Mouse (Mus musculus) Muller cell, postnatal 12 days (primary cell): ENCODE results near the gene Serpinb6a.
A peak's percentile ranks its signal among the peaks of the same experiment; 100 is the strongest.

Experiments
- DNase-seq: peaks from one replicate; pipeline ENCODE4 v3.0.0-alpha.2; 2015; ENCODE audit errors: inconsistent ontology term

The Serpinb6a gene

DNA sequence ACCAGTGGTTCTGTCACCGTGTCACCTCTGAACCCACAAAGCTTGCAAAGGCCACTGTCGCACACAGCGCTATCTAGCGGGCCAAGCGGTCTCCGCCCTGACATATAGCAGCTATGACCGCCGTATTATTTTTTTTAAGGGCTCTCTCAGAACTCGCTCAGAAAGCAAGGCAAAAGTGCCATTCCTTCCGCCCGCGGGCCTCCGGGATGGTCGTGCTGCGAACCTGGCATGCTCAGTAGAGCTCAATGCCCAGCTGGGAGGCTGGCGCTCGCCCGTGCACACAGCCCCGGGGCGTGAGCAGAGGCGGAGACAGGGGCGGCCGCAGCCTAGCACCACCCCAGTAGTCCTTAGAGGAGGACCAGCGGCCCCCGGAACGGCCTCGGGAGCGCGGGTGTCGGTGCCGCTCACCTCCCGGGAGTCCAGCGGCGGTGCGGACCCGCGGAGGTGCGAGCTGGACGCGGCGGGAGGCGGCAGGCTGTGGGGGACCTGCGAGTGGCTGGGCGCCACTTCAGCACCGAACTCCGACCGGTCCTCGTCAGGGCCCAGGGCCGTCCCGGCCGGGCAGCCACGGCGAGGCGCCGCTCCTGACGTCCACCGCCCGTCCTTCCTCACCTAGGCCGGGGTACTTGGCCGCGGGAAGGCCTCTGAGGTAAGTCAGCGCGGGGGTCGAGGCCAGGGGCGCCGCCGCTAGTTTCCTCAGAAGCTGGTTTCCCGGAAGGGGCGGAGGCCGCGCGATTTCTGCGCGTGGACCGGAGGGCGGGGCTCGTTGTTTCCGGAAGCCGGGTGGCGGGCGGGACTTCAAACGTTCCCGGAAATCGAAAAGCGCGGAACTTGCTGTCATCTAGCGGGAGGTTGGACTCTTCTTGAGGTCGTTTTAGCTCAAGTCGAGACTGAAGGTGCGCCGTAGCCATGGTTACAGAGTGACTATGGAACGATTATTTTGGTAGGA, at the start of gene Serpinb6a, which contains the start of gene Ripk1:
Gene Serpinb6a (minus strand): TSS at position 737 of the 949 bp plus-strand sequence.
Gene Ripk1 (plus strand): TSS at position 306 of the 949 bp plus-strand sequence.
- DNase-seq, result peak; percentile 94

- DNase-seq, result no peak
These were observed 49.1 kb upstream of the Serpinb6a start for GRCm38 (mm10) chr13:34051692-34052091.

DNA sequence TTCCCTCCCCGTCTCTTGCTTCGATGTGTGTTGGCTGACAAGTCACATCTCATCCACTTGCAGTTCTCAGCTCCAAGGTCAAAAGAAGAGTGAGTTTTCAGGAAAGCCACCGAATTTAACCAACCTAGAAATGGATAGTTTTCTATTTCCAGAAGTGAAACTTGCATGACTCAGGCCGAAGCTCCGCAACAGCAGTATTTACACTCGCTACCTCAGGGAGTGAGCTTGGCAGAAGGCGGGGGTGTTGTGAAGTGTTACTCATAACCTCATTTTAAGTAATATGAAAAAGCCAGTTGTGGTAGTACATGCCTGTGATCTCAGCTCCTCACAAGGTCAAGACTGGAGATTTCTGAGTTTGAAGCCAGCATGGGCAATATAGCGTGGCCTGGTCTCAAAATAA, 47.9 kb upstream of the Serpinb6a start:
- no peak for DNase-seq

DNA sequence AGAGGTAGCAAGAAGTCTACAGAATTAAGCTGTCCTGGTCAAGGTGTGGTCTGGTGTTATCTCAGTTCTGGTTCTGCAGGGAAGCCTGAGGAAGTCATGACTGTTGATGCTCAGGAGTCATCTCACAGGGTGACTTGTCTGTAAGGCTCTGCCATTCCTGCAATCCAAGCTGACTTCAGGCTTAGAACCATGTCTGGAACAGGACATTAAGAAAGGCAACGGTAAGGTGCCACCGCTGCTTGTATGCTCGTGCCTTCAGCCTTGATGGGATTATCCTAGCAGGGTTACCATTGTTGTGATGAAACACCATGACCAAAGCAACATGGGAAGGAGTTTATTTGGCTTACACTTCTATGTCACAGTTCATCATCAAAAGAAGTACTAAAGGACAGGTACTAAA, 44.9 kb upstream of the Serpinb6a start:
- no peak for DNase-seq

DNA sequence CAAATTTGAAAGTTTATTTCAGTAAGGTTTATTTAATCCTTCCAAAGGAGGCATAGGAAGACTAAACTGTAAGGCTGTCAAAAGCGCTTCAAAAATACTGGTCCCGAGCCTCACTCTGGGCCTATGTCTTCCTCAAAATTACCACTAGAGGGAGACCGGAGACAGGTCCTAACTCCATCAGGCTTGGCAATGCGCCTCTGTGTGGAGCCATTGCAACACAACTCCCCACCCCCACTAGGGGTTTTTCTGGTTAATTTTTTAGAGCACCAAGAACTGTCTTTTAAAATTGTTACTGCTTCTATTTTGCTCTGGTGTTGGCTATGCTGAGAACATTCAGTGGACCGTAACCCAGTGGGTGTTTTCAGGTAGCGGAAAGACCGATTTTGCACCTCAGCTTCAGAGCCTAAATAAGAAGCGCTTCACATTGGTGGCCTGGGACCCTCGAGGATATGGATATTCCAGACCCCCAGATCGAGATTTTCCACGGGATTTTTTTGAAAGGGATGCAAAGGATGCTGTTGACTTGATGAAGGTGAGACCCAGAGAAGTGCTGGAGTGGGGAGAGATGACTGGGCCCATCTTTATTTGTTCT, 43.9 kb upstream of the Serpinb6a start:
- peak; percentile 62 for DNase-seq

DNA sequence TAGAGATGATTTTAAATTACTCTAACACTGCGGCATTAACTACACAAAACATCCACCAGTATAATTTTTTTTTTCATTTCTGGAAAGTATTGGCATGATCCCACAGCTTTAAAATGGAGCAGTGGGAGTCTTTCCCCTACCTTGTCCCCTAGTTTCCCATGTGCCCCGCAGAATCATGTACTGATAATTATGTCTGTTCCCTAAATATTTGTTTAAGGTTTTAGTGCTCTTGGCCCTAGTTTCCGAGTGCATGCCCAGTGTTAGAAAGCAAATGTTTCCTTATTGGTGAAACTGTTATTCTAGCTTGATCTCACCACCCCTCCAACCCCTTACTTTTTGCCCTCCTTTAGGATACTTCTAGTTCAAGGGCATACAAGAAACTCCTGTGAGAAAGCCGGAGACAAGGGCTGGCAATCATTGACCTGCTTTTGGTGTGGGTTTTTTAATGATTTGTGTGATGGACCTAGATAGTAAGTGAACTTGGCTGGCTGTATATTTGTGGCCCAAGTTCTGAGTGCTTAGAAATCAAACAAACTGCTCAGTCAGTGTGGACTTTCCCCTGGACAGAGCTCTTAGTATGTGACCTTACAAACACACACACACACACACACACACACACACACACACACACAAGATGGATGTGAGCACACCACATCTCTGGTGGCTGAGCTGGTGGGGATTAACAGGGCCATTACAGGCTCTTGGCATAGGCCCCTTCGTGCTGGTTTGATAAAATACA, 43.1 kb upstream of the Serpinb6a start:
- no peak for DNase-seq

- no peak for DNase-seq
These were observed 41.3 kb upstream of the Serpinb6a start for GRCm38 (mm10) chr13:34043716-34044393.

DNA sequence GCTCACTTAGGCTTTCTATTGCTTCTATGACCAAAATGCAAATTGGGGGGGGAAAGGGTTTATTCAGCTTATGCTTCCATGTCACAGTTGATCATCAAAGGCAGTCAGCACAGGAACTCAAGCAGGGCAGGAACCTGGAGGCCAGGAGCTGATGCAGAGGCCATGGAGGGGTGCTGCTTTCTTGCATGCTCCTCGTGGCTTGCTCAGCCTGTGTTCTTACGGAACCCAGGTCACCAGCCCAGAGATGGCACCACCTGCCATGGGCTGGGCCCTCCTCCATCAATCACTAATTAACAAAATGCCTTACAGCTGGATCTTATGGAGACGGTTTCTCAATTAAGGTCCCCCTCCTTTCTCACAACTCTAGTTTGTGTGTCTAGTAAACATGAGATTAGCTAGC, 37.5 kb upstream of the Serpinb6a start:
- DNase-seq, result no peak

- DNase-seq, result no peak
These were observed 36.3 kb upstream of the Serpinb6a start for GRCm38 (mm10) chr13:34038901-34039341.

- peak; percentile 24 for DNase-seq
These were observed 35.5 kb upstream of the Serpinb6a start for GRCm38 (mm10) chr13:34038056-34038432.

- DNase-seq, result peak; percentile 95
These were observed 34.8 kb upstream of the Serpinb6a start, which contains the start of gene Bphl for GRCm38 (mm10) chr13:34037172-34038055. Bphl (plus strand) TSS chr13:34037597.

DNA sequence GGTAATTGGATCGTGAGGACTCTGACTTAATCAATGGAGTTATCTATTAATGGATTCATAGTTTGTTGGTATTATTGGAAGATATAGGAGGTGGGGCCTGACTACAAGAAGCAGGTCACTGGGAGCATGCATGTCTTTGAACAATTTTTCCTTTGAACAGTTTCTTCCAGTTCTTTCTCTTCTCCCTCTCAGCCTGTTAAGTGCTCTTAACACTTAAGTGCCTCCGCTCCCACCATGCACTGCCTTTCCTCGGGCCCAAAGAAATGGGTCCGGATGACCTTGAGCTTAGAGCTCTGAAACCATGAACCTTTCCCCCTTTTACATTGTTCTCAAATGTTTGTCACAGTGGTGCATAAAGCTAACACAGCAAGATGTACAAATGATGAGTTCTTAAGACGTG, 34.1 kb upstream of the Serpinb6a start:
- no peak for DNase-seq

DNA sequence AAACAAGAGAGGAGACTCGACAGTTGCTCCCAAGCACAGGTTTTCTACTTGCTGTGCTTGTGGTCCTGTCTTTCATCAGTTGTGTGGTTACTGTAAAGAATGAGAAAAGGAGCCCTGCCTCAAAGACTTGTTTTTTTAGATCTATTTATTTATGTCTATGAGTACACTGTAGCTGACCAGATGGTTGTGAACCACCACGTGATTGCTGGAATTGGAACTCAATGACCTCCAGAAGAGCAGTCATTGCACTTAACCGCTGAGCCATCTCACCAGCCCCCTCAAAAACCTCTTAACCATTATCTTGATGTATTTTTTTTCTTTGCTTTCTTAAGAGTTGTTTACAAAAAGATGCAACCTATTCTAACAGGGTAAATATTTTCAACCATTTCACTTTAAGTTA, 32.8 kb upstream of the Serpinb6a start:
- DNase-seq, result no peak

DNA sequence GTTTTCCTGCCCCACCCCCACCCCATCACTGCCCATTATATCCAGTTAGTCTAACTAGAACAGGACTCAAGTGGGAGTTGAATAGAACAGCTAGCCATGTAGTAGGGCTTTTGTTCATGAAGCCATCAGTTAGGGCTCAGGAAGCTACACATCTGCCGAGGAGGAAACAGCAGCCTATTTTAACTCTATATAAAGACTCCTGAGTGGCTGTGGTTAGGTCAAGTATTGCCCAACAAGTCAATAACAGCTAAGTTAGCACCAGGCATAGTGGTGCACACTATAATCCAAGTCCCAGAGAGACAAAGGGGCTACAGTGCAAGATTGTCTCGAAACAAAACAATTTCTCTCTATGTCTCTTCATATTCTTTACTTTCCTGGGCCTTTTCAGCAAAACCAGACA, 29.4 kb upstream of the Serpinb6a start:
- DNase-seq, result no peak

- no peak for DNase-seq
These were observed 19.4 kb upstream of the Serpinb6a start for GRCm38 (mm10) chr13:34021998-34022397.

DNA sequence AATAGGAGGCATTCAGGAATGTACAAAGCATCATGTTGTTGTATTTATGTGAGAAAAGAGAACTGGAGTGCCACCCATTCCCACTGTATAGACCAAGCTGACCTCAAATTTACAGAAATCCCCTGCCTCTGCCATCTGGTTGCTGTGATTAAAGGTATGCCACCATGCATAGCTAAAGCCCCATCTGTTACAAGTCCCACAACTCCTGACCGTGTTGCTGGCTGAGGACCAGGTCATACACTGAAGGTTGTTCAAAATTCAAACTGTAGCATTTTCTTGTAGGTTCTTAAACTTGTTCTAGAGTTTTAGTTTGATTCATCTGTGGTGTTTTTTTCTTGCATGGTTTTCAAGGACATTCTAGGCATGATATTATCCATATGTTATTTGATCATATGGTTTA, 15.9 kb upstream of the Serpinb6a start:
- DNase-seq, result no peak

- DNase-seq, result peak; percentile 49
These were observed 14.5 kb upstream of the Serpinb6a start for GRCm38 (mm10) chr13:34016927-34017569.

DNA sequence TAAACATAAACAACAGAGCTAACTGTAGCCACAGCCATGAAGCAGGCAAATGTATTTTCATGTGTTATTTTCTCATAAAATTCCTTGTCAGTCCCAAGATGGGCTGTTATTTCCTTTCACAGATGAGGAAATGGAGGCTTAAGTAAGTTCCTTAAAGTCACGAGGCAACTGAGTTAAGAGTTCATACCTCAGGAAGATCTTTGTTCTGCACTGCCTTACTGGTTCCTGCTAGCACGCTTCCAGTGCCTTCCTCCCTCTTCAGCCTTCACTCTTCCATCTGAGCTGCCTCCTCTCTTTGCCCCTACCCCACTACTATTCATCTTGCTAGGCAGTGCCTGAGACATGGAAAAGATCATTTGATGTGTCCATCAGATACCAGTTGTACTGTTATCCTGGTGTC, 4.6 kb upstream of the Serpinb6a start:
- DNase-seq, result no peak

DNA sequence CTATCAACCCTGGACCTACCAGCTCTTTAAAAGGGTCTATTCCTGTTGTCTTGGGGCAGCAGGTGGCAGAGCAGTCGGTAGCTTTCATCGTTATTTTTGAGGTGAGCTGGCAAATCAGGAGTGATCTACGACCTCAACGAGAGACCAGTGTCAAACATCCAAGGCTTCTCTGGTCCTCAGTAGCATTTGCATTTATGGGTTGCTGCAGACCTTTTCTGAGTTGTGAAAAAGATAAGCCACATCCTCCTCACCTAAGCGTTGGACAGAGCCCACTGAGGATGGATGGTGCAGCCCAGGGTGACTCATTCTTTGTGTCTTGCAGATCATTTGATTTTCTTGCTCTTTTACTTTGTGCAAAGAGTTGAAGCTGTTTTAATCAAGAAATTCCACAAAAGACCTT, 464 bp upstream of the Serpinb6a start:
- no peak for DNase-seq

- DNase-seq, result peak; percentile 64
These were observed 7.4 kb downstream of the Serpinb6a start for GRCm38 (mm10) chr13:33995197-33995596.
